In genomic region chr6:72492892-72493291, GRCm38 (mm10) we compare ENCODE assay signal across 14 mouse cellular contexts. TPM values are rescaled to one million over a fixed set of nuclear protein-coding genes. Genes with fewer than 3 reads are reported as not detected.
DNase-seq lines count a peak whose midpoint lies in the region; ATAC-seq and TF ChIP-seq lines count a peak whose summit lies in the region.
"Had no signal": no experiment of that assay in that cellular context is flagged by ENCODE, and none has a peak within 500 bp of the region (broad histone marks: within the 10 kb centered on the region; RNA-seq: fewer than 3 reads in every experiment).

No protein-coding gene starts in this region.

- H3K4me1 ChIP-seq in testis, adult 2 months (ENCODE audit: control insufficient read depth, insufficient read depth, low read length), result no peaks in the 10 kb centered on the region; the same call in 1 of the 2 replicates
- H3K4me1 ChIP-seq in heart, embryonic 12.5 days (replicated peaks), result peaks cover 29% of the 10 kb centered on the region
- peaks cover 0 to 7% of the 10 kb centered on the region in 2 experiments; a peak in 2 of 4 replicates for H3K4me1 ChIP-seq in liver, embryonic 14.5 days (replicated peaks; ENCODE audit: control insufficient read depth in 2 of 2, insufficient read depth in 2 of 2, low read length in 1 of 2)

- H3K4me2 ChIP-seq in heart, embryonic 12.5 days, result no peak overlapping the region
- no peak overlapping the region for H3K4me2 ChIP-seq in liver, embryonic 14.5 days (ENCODE audit: low read depth)

- no peak for DNase-seq in testis, postnatal 10 days (ENCODE audit: low spot score)
- peak; percentile 19 to 36 (median 20) for DNase-seq in liver, embryonic 14.5 days (ENCODE audit: low read depth in 3 of 3, low spot score in 3 of 3)
- peak; percentile 39 for DNase-seq in testis, postnatal 14 days (ENCODE audit: low spot score)
- no peak for DNase-seq in frontal cortex, adult 2 months (ENCODE audit: extremely low spot score in 1 of 2, low spot score in 1 of 2)
- DNase-seq in left cerebral cortex, postnatal 25 days (ENCODE audit: low spot score in 2 of 2), result no peak
- no peak for DNase-seq in Muller cell, postnatal 12 days (ENCODE audit: inconsistent ontology term)
- DNase-seq: adrenal gland, postnatal 36 days; cerebellum, postnatal 25 days; gastrocnemius, postnatal 14 days; spleen, adult 18-20 months had no signal

- TF ChIP-seq POLR2A in testis, adult 2 months (IDR thresholded peaks at IDR 0.05; ENCODE audit: control insufficient read depth, low read depth, low read length), result no peak

- peak overlapping the region; percentile 70 for H3K27ac ChIP-seq in testis, adult 2 months (ENCODE audit: control insufficient read depth, insufficient read depth, low read depth, low read length)
- H3K27ac ChIP-seq in heart, embryonic 12.5 days (ENCODE audit: poor library complexity, severe bottlenecking), result no peak overlapping the region
- no peak overlapping the region for H3K27ac ChIP-seq in liver, embryonic 14.5 days

- WGBS in heart, embryonic 12.5 days, result 11% methylated on average over 6 of the region's 6 CpGs
- WGBS in liver, embryonic 14.5 days (ENCODE audit: insufficient replicate concordance), result 10% methylated on average over 6 of the region's 6 CpGs

- no peaks in the 10 kb centered on the region for H3K9me3 ChIP-seq in heart, embryonic 12.5 days (replicated peaks)
- no peaks in the 10 kb centered on the region for H3K9me3 ChIP-seq in liver, embryonic 14.5 days (ENCODE audit: control insufficient read depth, low read length)

- 0 out of 2 replicates have a peak, but pooled peaks have one; percentile 51 for ATAC-seq in heart, embryonic 12.5 days (ENCODE audit: insufficient number of reproducible peaks, low FRiP score)
- peak; percentile 70; the same call in 1 of the 2 replicates for ATAC-seq in liver, embryonic 14.5 days (ENCODE audit: insufficient read depth)

- intact Hi-C loops in left cerebral cortex, postnatal 25 days (cut with DNase I), result no loop called here

- no peak overlapping the region for H3K9ac ChIP-seq in heart, embryonic 12.5 days
- H3K9ac ChIP-seq in liver, embryonic 14.5 days (replicated peaks), result no peak overlapping the region

- H3K4me3 ChIP-seq in testis, adult 2 months (ENCODE audit: control insufficient read depth, low read depth, low read length), result peak overlapping the region; percentile 13; the same call in 1 of the 2 replicates
- no peak overlapping the region for H3K4me3 ChIP-seq in heart, embryonic 12.5 days
- no peak overlapping the region for H3K4me3 ChIP-seq in liver, embryonic 14.5 days (ENCODE audit: insufficient read depth in 1 of 2, low read depth in 2 of 2, low read length in 2 of 2)
- H3K4me3 ChIP-seq: erythroblast, embryonic 14.5 days had no signal

- no peaks in the 10 kb centered on the region for H3K27me3 ChIP-seq in testis, adult 2 months (ENCODE audit: control insufficient read depth, insufficient read depth, low read length)
- H3K27me3 ChIP-seq in heart, embryonic 12.5 days (replicated peaks), result no peaks in the 10 kb centered on the region; the same call in 1 of the 2 replicates
- no peaks in the 10 kb centered on the region for H3K27me3 ChIP-seq in liver, embryonic 14.5 days (ENCODE audit: control insufficient read depth, insufficient read depth, low read length)

- no peak for TF ChIP-seq CTCF in testis, adult 2 months (IDR thresholded peaks at IDR 0.05; ENCODE audit: control insufficient read depth, insufficient read depth, insufficient replicate concordance, low read depth, low read length)
- no peak for TF ChIP-seq CTCF in liver, embryonic 14.5 days (IDR thresholded peaks at IDR 0.05; ENCODE audit: low read depth)

- peak; percentile 59; the same call in 1 of the 2 replicates for TF ChIP-seq EP300 in liver, embryonic 14.5 days (IDR thresholded peaks at IDR 0.05; ENCODE audit: low read depth)

- no peaks in the 10 kb centered on the region for H3K36me3 ChIP-seq in testis, adult 2 months (ENCODE audit: control insufficient read depth, insufficient read depth, low read length)
- H3K36me3 ChIP-seq in heart, embryonic 12.5 days, result no peaks in the 10 kb centered on the region
- no peaks in the 10 kb centered on the region for H3K36me3 ChIP-seq in liver, embryonic 14.5 days (replicated peaks; ENCODE audit: control insufficient read depth, insufficient read depth, low read depth)

RNA-seq across cellular contexts. Expression of gene Sh2d6, which starts 28.6 kb away (rescaled TPM):
- 76.8 and 77.0 TPM in 2 replicates for polyA plus RNA-seq in testis, adult 2 months (2012; rRNA removed)
- polyA plus RNA-seq in heart, embryonic 12.5 days (2016; fragmentation: Nextera tagmentation; extraction: Ambion mirVana), result not detected in 2 replicates
- not detected in 2 replicates for polyA plus RNA-seq in liver, embryonic 14.5 days (2012; rRNA removed)
- polyA plus RNA-seq in liver, embryonic 14.5 days (2014; fragmentation: Nextera tagmentation; extraction: Ambion mirVana), result not detected in 2 replicates
- polyA plus RNA-seq in frontal cortex, adult 2 months (2012; rRNA removed), result 1.8 and 2.3 TPM in 2 replicates
- total RNA-seq in left cerebral cortex, postnatal 25 days (2021), result under 1 TPM; 0.28 to 0.94 TPM
- total RNA-seq: ES-E14 had no signal
- polyA plus RNA-seq: erythroblast, embryonic 14.5 days had no signal

RNA-seq across cellular contexts. Expression of gene Capg, which starts 51.3 kb away (rescaled TPM):
- polyA plus RNA-seq in testis, adult 2 months (2012; rRNA removed), result 1.3 and 4.1 TPM in 2 replicates
- polyA plus RNA-seq in heart, embryonic 12.5 days (2016; fragmentation: Nextera tagmentation; extraction: Ambion mirVana), result 22.5 and 24.7 TPM in 2 replicates
- 6.6 and 6.7 TPM in 2 replicates for polyA plus RNA-seq in liver, embryonic 14.5 days (2012; rRNA removed)
- 11.9 and 14.8 TPM in 2 replicates for polyA plus RNA-seq in liver, embryonic 14.5 days (2014; fragmentation: Nextera tagmentation; extraction: Ambion mirVana)
- 3.5 and 4.7 TPM in 2 replicates for polyA plus RNA-seq in frontal cortex, adult 2 months (2012; rRNA removed)
- total RNA-seq in left cerebral cortex, postnatal 25 days (2021), result 1 to 10 TPM; 1.9 to 2.9 TPM

RNA-seq across cellular contexts. Expression of gene Mat2a, which starts 53.5 kb away (rescaled TPM):
- 55.5 and 67.4 TPM in 2 replicates for polyA plus RNA-seq in testis, adult 2 months (2012; rRNA removed)
- 313 and 317 TPM in 2 replicates for polyA plus RNA-seq in heart, embryonic 12.5 days (2016; fragmentation: Nextera tagmentation; extraction: Ambion mirVana)
- polyA plus RNA-seq in liver, embryonic 14.5 days (2012; rRNA removed), result 59.9 and 99.9 TPM in 2 replicates
- polyA plus RNA-seq in liver, embryonic 14.5 days (2014; fragmentation: Nextera tagmentation; extraction: Ambion mirVana), result 159 and 173 TPM in 2 replicates
- 221 and 223 TPM in 2 replicates for polyA plus RNA-seq in frontal cortex, adult 2 months (2012; rRNA removed)
- 100 to 1,000 TPM; 168 to 176 TPM for total RNA-seq in left cerebral cortex, postnatal 25 days (2021)

Comparison
In these comparisons a context has a peak if more than half of its experiments do, and no peak if none do; other contexts are left out.
1. DNase-seq: peak in liver, embryonic 14.5 days (3 of 3) and testis, postnatal 14 days (single experiment); none in testis, postnatal 10 days (single experiment), frontal cortex, adult 2 months (0 of 2), left cerebral cortex, postnatal 25 days (0 of 2) and Muller cell, postnatal 12 days (single experiment).
2. RNA of gene Sh2d6, which starts 28.6 kb away (polyA plus RNA-seq): 76.8 to 77.0 TPM in testis, adult 2 months; 1.8 to 2.3 TPM in frontal cortex, adult 2 months, not detected in heart, embryonic 12.5 days and not detected in liver, embryonic 14.5 days; every median in the first group is over 10 times any median in the second.